Mouse (Mus musculus) layer of hippocampus, postnatal 14 days (tissue): ENCODE data around the gene C87436. TPM values are rescaled to one million over a fixed set of nuclear protein-coding genes. Genes with fewer than 3 reads are reported as not detected.

Source experiments
- DNase-seq, 2 experiments: peaks; one replicate each; pipeline ENCODE4 v3.0.0; 2021 to 2022; ENCODE audit warnings: low spot score in 2 of 2, mixed read lengths in 1 of 2
- total RNA-seq, 2 experiments: library from RNA; stranded (reverse); gene quantifications; 2 replicates each; pipeline ENCODE4 v1.2.3; 2021

Gene C87436
- total RNA-seq, 2 experiments from 2014 or later, result 16.8 to 17.1 TPM

GRCm38 (mm10) chr6:86509194-86509865 lies 71.2 kb downstream of the C87436 start:
- no peak for DNase-seq

- no peak for DNase-seq
These were observed 71.7 kb downstream of the C87436 start for GRCm38 (mm10) chr6:86509866-86510200.

- no peak for DNase-seq
These were observed 72.8 kb downstream of the C87436 start for GRCm38 (mm10) chr6:86510979-86511378.

- DNase-seq, result no peak
These were observed 75.1 kb downstream of the C87436 start for GRCm38 (mm10) chr6:86513296-86513695.

- no peak for DNase-seq
These were observed 77.8 kb downstream of the C87436 start for GRCm38 (mm10) chr6:86516021-86516420.

- no peak for DNase-seq
These were observed 81.7 kb downstream of the C87436 start for GRCm38 (mm10) chr6:86519767-86520345.

- no peak for DNase-seq
These were observed 84.1 kb downstream of the C87436 start for GRCm38 (mm10) chr6:86522001-86522911.

Other genes with a start within 250 kb of the C87436 start
- 10 to 100 TPM; 38.1 to 42.4 TPM for gene Tgfa, start 243.2 kb upstream of the C87436 start, total RNA-seq
- 10 to 100 TPM; 31.3 to 35.0 TPM for gene Fam136a, start 72.7 kb upstream of the C87436 start, total RNA-seq
- gene Snrpg, start 67.1 kb upstream of the C87436 start, total RNA-seq, result 10 to 100 TPM; 77.9 to 92.1 TPM
- 100 to 1,000 TPM; 113 to 130 TPM for gene Pcyox1, start 41.2 kb upstream of the C87436 start, total RNA-seq
- gene Tia1, start 34.2 kb upstream of the C87436 start, total RNA-seq, result 100 to 1,000 TPM; 135 to 147 TPM
- under 1 TPM in 1 of 2 experiments, not detected in 1; 0.90 TPM for gene Gm44790, start 11.7 kb upstream of the C87436 start, total RNA-seq
- 100 to 1,000 TPM; 176 to 183 TPM for gene Pcbp1, start 87.9 kb downstream of the C87436 start, total RNA-seq
- 1 to 10 TPM; 1.2 to 2.1 TPM for gene Asprv1, start 189.8 kb downstream of the C87436 start, total RNA-seq
- 10 to 100 TPM; 16.9 to 17.7 TPM for gene Mxd1, start 230.8 kb downstream of the C87436 start, total RNA-seq
- gene Snrnp27, start 246.1 kb downstream of the C87436 start, total RNA-seq, result 10 to 100 TPM; 56.2 to 56.8 TPM